Mouse (Mus musculus) CH12.LX (cell line): ENCODE data around the gene Wdfy1.

Source experiments
- CTCF ChIP-seq, 2 experiments: IDR thresholded peaks in 1 of 2; conservative IDR thresholded peaks in 1 of 2; 2 replicates each; pipeline ENCODE4 v1.5.1; 2011 to 2012; ENCODE audit warnings: low read depth in 2 of 2, low read length in 2 of 2, improper control_type of control experiment in 1 of 2, inconsistent platforms in 1 of 2, mild to moderate bottlenecking in 1 of 2, moderate library complexity in 1 of 2
- EP300 ChIP-seq: IDR thresholded peaks from 2 replicates; pipeline ENCODE4 v1.6.1; 2011; ENCODE audit warnings: low read length, improper control_type of control experiment
- HCFC1 ChIP-seq: IDR thresholded peaks from 2 replicates; pipeline ENCODE4 v1.6.1; 2012; ENCODE audit warnings: low read depth, mild to moderate bottlenecking, inconsistent platforms, low read length, improper control_type of control experiment
- MXI1 ChIP-seq: IDR thresholded peaks from 2 replicates; pipeline ENCODE4 v1.6.1; 2011; ENCODE audit warnings: mild to moderate bottlenecking, low read depth, low read length, improper control_type of control experiment
- POLR2A ChIP-seq: IDR thresholded peaks from 2 replicates; pipeline ENCODE4 v1.6.1; 2011; ENCODE audit warnings: low read depth, mild to moderate bottlenecking, improper control_type of control experiment, low read length
- SIN3A ChIP-seq: IDR thresholded peaks from 2 replicates; pipeline ENCODE4 v1.6.1; 2012; ENCODE audit warnings: low read length, improper control_type of control experiment, inconsistent platforms
- SMC3 ChIP-seq: IDR thresholded peaks from 2 replicates; pipeline ENCODE4 v1.6.1; 2011; ENCODE audit warnings: low read depth, low read length, improper control_type of control experiment

DNA sequence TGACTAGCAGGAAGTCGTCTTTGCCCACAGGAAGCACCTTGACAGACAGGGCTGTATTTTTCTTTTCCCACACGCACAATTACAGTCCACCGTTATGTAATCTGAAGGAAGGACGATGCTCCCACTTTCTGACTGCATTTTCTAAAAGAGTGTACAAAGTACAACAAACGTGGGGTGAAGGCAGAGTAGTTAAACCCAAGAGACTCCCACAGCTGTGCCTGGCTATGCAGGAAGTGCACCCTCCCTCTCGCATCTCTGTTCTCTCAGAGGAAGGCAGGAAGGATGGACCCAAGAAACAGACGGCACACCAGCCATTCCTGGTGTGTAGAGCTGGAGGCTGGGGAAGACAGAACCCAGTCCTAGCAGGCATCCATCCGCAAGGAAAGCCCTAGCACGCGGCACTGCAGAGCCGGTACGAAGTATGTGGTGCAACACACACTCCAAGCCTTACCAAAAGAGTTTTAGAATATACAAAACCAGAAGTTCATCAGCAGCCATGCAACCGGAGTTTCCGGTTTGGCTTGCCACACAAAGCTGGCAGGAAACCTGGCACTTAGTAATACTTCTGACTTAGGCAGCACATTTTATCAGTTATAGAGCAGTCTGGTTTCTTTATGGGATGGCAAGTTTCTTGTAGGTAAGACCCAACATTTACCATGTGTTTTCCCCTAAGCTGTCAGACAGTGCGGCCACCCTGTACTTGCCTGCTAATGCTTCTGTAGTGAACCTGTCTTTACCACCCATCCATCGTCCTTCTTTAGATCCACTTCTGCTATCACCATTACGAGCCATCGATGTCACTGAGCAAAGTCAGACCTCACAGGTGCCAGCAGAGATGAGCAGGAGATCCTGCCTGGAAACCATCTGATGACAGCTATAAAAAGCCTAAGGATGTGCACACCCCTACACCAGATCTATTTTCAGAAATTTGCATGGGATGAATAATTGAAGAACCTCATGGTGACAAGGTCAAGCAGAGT, 64.5 kb downstream of the Wdfy1 start:
- no peak for TF ChIP-seq SIN3A
- no peak for TF ChIP-seq EP300
- TF ChIP-seq CTCF (conservative IDR thresholded peaks at IDR 0.05 in 1 of 2, IDR thresholded peaks at IDR 0.05 in 1 of 2; ENCODE audit: low read depth in 2 of 2, low read length in 2 of 2), result no peak
- TF ChIP-seq MXI1, result no peak
- TF ChIP-seq SMC3, result no peak
- TF ChIP-seq HCFC1, result no peak
- TF ChIP-seq POLR2A, result no peak
